ENCODE assay signal across 24 mouse cellular contexts in genomic region chr1:33749109-33749508, GRCm38 (mm10).
"Had no signal": no experiment of that assay in that cellular context is flagged by ENCODE, and none has a peak within 500 bp of the region (broad histone marks: within the 10 kb centered on the region; RNA-seq: fewer than 3 reads in every experiment).

No protein-coding gene starts in this region.

- H3K4me1 ChIP-seq: limb, embryonic 12.5 days; lung, embryonic 15.5 days; megakaryocyte, embryonic 14.5 days; midbrain, embryonic 10.5 days; midbrain, embryonic 13.5 days; neural tube, embryonic 12.5 days; neural tube, embryonic 15.5 days had no signal

- DNase-seq: kidney, adult 11 months; kidney, adult 8-10 months; kidney, postnatal 36 days; layer of hippocampus, postnatal 36 days; left cerebral cortex, postnatal 4 days; lung, adult 18-20 months; lung, postnatal 10 days; lung, postnatal 36 days; right cerebral cortex, adult 18-20 months; right cerebral cortex, postnatal 14 days; right cerebral cortex, postnatal 4 days; thymus, adult 18-20 months; thymus, postnatal 36 days had no signal

- H3K36me3 ChIP-seq: neural tube, embryonic 15.5 days had no signal

- H3K4me3 ChIP-seq: left cerebral cortex, adult 2 months; limb, embryonic 12.5 days; limb, embryonic 15.5 days; liver, embryonic 15.5 days; lung, embryonic 15.5 days; megakaryocyte, embryonic 14.5 days; midbrain, embryonic 10.5 days; midbrain, embryonic 13.5 days; neural tube, embryonic 12.5 days; neural tube, embryonic 15.5 days had no signal

- H3K9me3 ChIP-seq: limb, embryonic 12.5 days; limb, embryonic 15.5 days; liver, embryonic 15.5 days; lung, embryonic 15.5 days; megakaryocyte, embryonic 14.5 days; midbrain, embryonic 10.5 days; midbrain, embryonic 13.5 days; neural tube, embryonic 12.5 days; neural tube, embryonic 15.5 days had no signal

- H3K27ac ChIP-seq: left cerebral cortex, adult 2 months; limb, embryonic 12.5 days; limb, embryonic 15.5 days; liver, embryonic 15.5 days; lung, embryonic 15.5 days; midbrain, embryonic 10.5 days; midbrain, embryonic 13.5 days; neural tube, embryonic 12.5 days; neural tube, embryonic 15.5 days; stomach, postnatal 0 days had no signal

- ATAC-seq: midbrain, embryonic 13.5 days had no signal

- H3K27me3 ChIP-seq: limb, embryonic 12.5 days; limb, embryonic 15.5 days; liver, embryonic 15.5 days; lung, embryonic 15.5 days; megakaryocyte, embryonic 14.5 days; midbrain, embryonic 13.5 days; neural tube, embryonic 12.5 days; neural tube, embryonic 15.5 days had no signal

- H3K9ac ChIP-seq: limb, embryonic 12.5 days; limb, embryonic 15.5 days; liver, embryonic 15.5 days; lung, embryonic 15.5 days; midbrain, embryonic 13.5 days; neural tube, embryonic 12.5 days; neural tube, embryonic 15.5 days had no signal

- H3K4me2 ChIP-seq: limb, embryonic 12.5 days; limb, embryonic 15.5 days; liver, embryonic 15.5 days; lung, embryonic 15.5 days; midbrain, embryonic 13.5 days; neural tube, embryonic 12.5 days; neural tube, embryonic 15.5 days had no signal
